8 mouse cellular contexts compared by ENCODE assay signal in the genomic region with DNA sequence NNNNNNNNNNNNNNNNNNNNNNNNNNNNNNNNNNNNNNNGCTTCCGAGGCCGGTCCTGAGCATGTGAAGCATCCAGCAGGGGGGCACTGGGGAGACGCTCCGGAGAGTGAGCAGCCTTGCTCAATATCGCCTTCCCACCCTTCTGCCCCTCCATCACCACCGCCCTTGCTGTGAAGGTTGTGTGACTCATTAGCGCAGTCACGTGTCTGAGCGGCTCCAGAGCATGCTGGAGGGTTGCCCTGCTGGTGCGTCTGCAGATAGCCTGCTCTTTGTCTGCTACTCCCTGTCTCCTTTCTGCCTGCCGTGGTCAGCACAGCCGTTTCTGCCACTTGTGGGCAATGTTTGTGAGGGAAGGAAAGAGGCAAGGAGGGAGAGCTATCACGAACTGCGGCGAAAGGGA. TPM values are rescaled to one million over a fixed set of nuclear protein-coding genes. Genes with fewer than 3 reads are reported as not detected.
DNase-seq lines count a peak whose midpoint lies in the region; ATAC-seq and TF ChIP-seq lines count a peak whose summit lies in the region.

No protein-coding gene starts in this region.

- no peak for TF ChIP-seq POLR2A in CH12.LX (IDR thresholded peaks at IDR 0.05; ENCODE audit: low read depth, low read length)

- peak overlapping the region; percentile 62 for H3K4me2 ChIP-seq in CH12.LX (ENCODE audit: insufficient read depth, low read depth, poor library complexity, severe bottlenecking)
- H3K4me2 ChIP-seq in forebrain, embryonic 14.5 days (ENCODE audit: low read length), result peak overlapping the region; percentile 65
- peak overlapping the region; percentile 54 for H3K4me2 ChIP-seq in liver, embryonic 16.5 days (ENCODE audit: low read depth, low read length)
- peak overlapping the region; percentile 62 for H3K4me2 ChIP-seq in neural tube, embryonic 12.5 days (replicated peaks)
- peak overlapping the region; percentile 44 for H3K4me2 ChIP-seq in stomach, postnatal 0 days (replicated peaks; ENCODE audit: low read depth)

- dilution Hi-C loops in CH12.LX (cut with MboI; ENCODE audit: extremely low pct_ligation_motif_present, extremely low pct_unique_long_range_greater_than_20kb, low sequenced_read_pairs), result no loop called here

- no peaks in the 10 kb centered on the region for H3K9me3 ChIP-seq in CH12.LX (replicated peaks; ENCODE audit: low read length)
- no peaks in the 10 kb centered on the region for H3K9me3 ChIP-seq in forebrain, embryonic 14.5 days (replicated peaks; ENCODE audit: control insufficient read depth, low read length)
- no peaks in the 10 kb centered on the region for H3K9me3 ChIP-seq in liver, embryonic 16.5 days (replicated peaks; ENCODE audit: control insufficient read depth, low read length)
- no peaks in the 10 kb centered on the region for H3K9me3 ChIP-seq in neural tube, embryonic 12.5 days
- H3K9me3 ChIP-seq in stomach, postnatal 0 days (ENCODE audit: control insufficient read depth, low read length), result no peaks in the 10 kb centered on the region

- no peaks in the 10 kb centered on the region for H3K36me3 ChIP-seq in CH12.LX (replicated peaks in 1 of 2; ENCODE audit: control insufficient read depth in 1 of 2, insufficient read depth in 1 of 2, low read length in 1 of 2)
- H3K36me3 ChIP-seq in forebrain, embryonic 14.5 days (ENCODE audit: control insufficient read depth, insufficient read depth, low read length), result no peaks in the 10 kb centered on the region
- H3K36me3 ChIP-seq in liver, embryonic 16.5 days (ENCODE audit: control insufficient read depth, insufficient read depth), result no peaks in the 10 kb centered on the region
- H3K36me3 ChIP-seq in neural tube, embryonic 12.5 days, result no peaks in the 10 kb centered on the region
- H3K36me3 ChIP-seq in stomach, postnatal 0 days (ENCODE audit: control insufficient read depth, insufficient read depth, low read length), result no peaks in the 10 kb centered on the region

- peaks cover 7% of the 10 kb centered on the region for H3K27me3 ChIP-seq in CH12.LX (replicated peaks)
- H3K27me3 ChIP-seq in forebrain, embryonic 14.5 days (replicated peaks; ENCODE audit: control insufficient read depth, insufficient read depth, low read length), result no peaks in the 10 kb centered on the region
- no peaks in the 10 kb centered on the region for H3K27me3 ChIP-seq in liver, embryonic 16.5 days (ENCODE audit: control insufficient read depth, insufficient read depth, low read depth, low read length)
- no peaks in the 10 kb centered on the region for H3K27me3 ChIP-seq in neural tube, embryonic 12.5 days (replicated peaks)
- H3K27me3 ChIP-seq in stomach, postnatal 0 days (ENCODE audit: control insufficient read depth, insufficient read depth, low read length), result no peaks in the 10 kb centered on the region

- no peak overlapping the region for H3K9ac ChIP-seq in CH12.LX (ENCODE audit: insufficient read depth, low read depth)
- peak overlapping the region; percentile 60 for H3K9ac ChIP-seq in forebrain, embryonic 14.5 days (ENCODE audit: low read length)
- H3K9ac ChIP-seq in liver, embryonic 16.5 days (ENCODE audit: low read depth, low read length), result no peak overlapping the region
- H3K9ac ChIP-seq in neural tube, embryonic 12.5 days, result peak overlapping the region; percentile 48
- H3K9ac ChIP-seq in stomach, postnatal 0 days (ENCODE audit: low read length), result 0 out of 2 replicates have a peak overlapping the region, but pooled peaks have one; percentile 55

- ATAC-seq in forebrain, embryonic 14.5 days, result peak; percentile 98
- peak; percentile 81 for ATAC-seq in liver, embryonic 16.5 days (ENCODE audit: low read depth)
- ATAC-seq in neural tube, embryonic 12.5 days (ENCODE audit: low FRiP score, low read depth), result peak; percentile 96
- peak; percentile 98 for ATAC-seq in stomach, postnatal 0 days (ENCODE audit: low FRiP score, low TSS enrichment)

- TF ChIP-seq RAD21 in CH12.LX (IDR thresholded peaks at IDR 0.05; ENCODE audit: low read depth, low read length), result peak; percentile 36

- H3K79me2 ChIP-seq in CH12.LX (replicated peaks; ENCODE audit: control insufficient read depth, extremely low read depth, insufficient read depth, poor library complexity, severe bottlenecking), result no peaks in the 10 kb centered on the region

- H3K27ac ChIP-seq in CH12.LX (ENCODE audit: insufficient read depth, low read depth), result no peak overlapping the region
- H3K27ac ChIP-seq in forebrain, embryonic 14.5 days (ENCODE audit: low read depth, low read length), result 0 out of 2 replicates have a peak overlapping the region, but pooled peaks have one; percentile 41
- no peak overlapping the region for H3K27ac ChIP-seq in liver, embryonic 16.5 days (ENCODE audit: low read length)
- no peak overlapping the region for H3K27ac ChIP-seq in neural tube, embryonic 12.5 days
- H3K27ac ChIP-seq in stomach, postnatal 0 days (replicated peaks), result peak overlapping the region; percentile 46; the same call in 1 of the 2 replicates

- 2% methylated on average over 14 of the region's 15 CpGs for WGBS in forebrain, embryonic 14.5 days
- WGBS in large intestine, adult 2 months, result under 1% methylated on average over 13 of the region's 15 CpGs
- WGBS in liver, embryonic 16.5 days (ENCODE audit: insufficient replicate concordance), result under 1% methylated on average over 14 of the region's 15 CpGs
- WGBS in neural tube, embryonic 12.5 days, result 2% methylated on average over 13 of the region's 15 CpGs
- WGBS in stomach, postnatal 0 days, result under 1% methylated on average over 13 of the region's 15 CpGs

- intact Hi-C loops in heart, postnatal 14 days (cut with DNase I), result no loop called here

- H3K4me3 ChIP-seq in CH12.LX (replicated peaks in 1 of 3; ENCODE audit: low read depth in 2 of 3, low read length in 2 of 3, poor library complexity in 1 of 3), result peak overlapping the region in 1 of 3 experiments; percentile 31
- peak overlapping the region; percentile 14 for H3K4me3 ChIP-seq in forebrain, embryonic 14.5 days (ENCODE audit: low read depth, low read length)
- no peak overlapping the region for H3K4me3 ChIP-seq in liver, embryonic 16.5 days (ENCODE audit: low read depth, low read length)
- H3K4me3 ChIP-seq in neural tube, embryonic 12.5 days, result 0 out of 2 replicates have a peak overlapping the region, but pooled peaks have one; percentile 12
- no peak overlapping the region for H3K4me3 ChIP-seq in stomach, postnatal 0 days (ENCODE audit: low read depth, low read length)

- no peak for TF ChIP-seq EP300 in CH12.LX (IDR thresholded peaks at IDR 0.05; ENCODE audit: low read length)
- no peak for TF ChIP-seq EP300 in stomach, postnatal 0 days (optimal IDR thresholded peaks at IDR 0.05)

- H3K4me1 ChIP-seq in CH12.LX (ENCODE audit: control insufficient read depth in 1 of 2, insufficient read depth in 2 of 2), result peaks cover 6 to 9% of the 10 kb centered on the region in 2 experiments
- H3K4me1 ChIP-seq in forebrain, embryonic 14.5 days (ENCODE audit: control insufficient read depth, insufficient read depth, low read length), result peaks cover 4% of the 10 kb centered on the region; the same call in 1 of the 2 replicates
- peaks cover 4% of the 10 kb centered on the region for H3K4me1 ChIP-seq in liver, embryonic 16.5 days (ENCODE audit: control insufficient read depth, low read depth, low read length)
- H3K4me1 ChIP-seq in neural tube, embryonic 12.5 days, result 0 out of 2 replicates have a peak, but pooled peaks cover 4% of the 10 kb centered on the region
- no peaks in the 10 kb centered on the region for H3K4me1 ChIP-seq in stomach, postnatal 0 days (replicated peaks; ENCODE audit: control insufficient read depth, insufficient read depth)

- DNase-seq in CH12.LX (ENCODE audit: extremely low read depth), result peak; percentile 91
- DNase-seq in c-Kit-positive CD71-positive TER-119-negative erythroid progenitor cells, embryonic 14.5 days (ENCODE audit: low read depth), result peak; percentile 82
- DNase-seq in forebrain, embryonic 14.5 days (ENCODE audit: low spot score), result peak; percentile 96
- peak; percentile 88 to 92 for DNase-seq in heart, postnatal 14 days
- DNase-seq in large intestine, adult 2 months (ENCODE audit: low read depth, low spot score), result peak; percentile 92
- peak; percentile 96 for DNase-seq in stomach, postnatal 0 days (ENCODE audit: low spot score)

- peak; percentile 15 to 62; a peak in 2 of 4 replicates for TF ChIP-seq CTCF in CH12.LX (conservative IDR thresholded peaks at IDR 0.05 in 1 of 2, IDR thresholded peaks at IDR 0.05 in 1 of 2; ENCODE audit: low read depth in 2 of 2, low read length in 2 of 2)
- TF ChIP-seq CTCF in stomach, postnatal 0 days (IDR thresholded peaks at IDR 0.05; ENCODE audit: low read depth), result peak; percentile 73

- in situ Hi-C loops in CH12.LX (cut with MboI; ENCODE audit: low pct_ligation_motif_present, low pct_unique_long_range_greater_than_20kb, low sequenced_read_pairs), result no loop called here

TF ChIP-seq in CH12.LX, 34 proteins besides CTCF, POLR2A, EP300 and RAD21 (continues in another document):
- TF ChIP-seq POLR2AphosphoS2 (IDR thresholded peaks at IDR 0.05; ENCODE audit: low read depth, low read length) (no peak), GABPA (IDR thresholded peaks at IDR 0.05; ENCODE audit: insufficient replicate concordance, low read depth, low read length) (no peak), TBP (conservative IDR thresholded peaks at IDR 0.05; ENCODE audit: low read depth, low read length) (no peak), USF2 (conservative IDR thresholded peaks at IDR 0.05; ENCODE audit: low read depth, low read length) (peak; percentile 59), MEF2A (IDR thresholded peaks at IDR 0.05; ENCODE audit: borderline replicate concordance, low read depth, low read length) (no peak), BHLHE40 (IDR thresholded peaks at IDR 0.05; ENCODE audit: low read depth, low read length) (peak; percentile 90), MAZ (IDR thresholded peaks at IDR 0.05; ENCODE audit: low read depth, low read length) (no peak), NRF1 (IDR thresholded peaks at IDR 0.05; ENCODE audit: low read depth, low read length) (0 out of 2 replicates have a peak, but pooled peaks have one; percentile 12), MAX (IDR thresholded peaks at IDR 0.05; ENCODE audit: low read length) (peak; percentile 87), ZNF384 (IDR thresholded peaks at IDR 0.05; ENCODE audit: low read depth, low read length) (no peak), KAT2A (IDR thresholded peaks at IDR 0.05; ENCODE audit: insufficient replicate concordance, low read length) (no peak), ZMIZ1 (IDR thresholded peaks at IDR 0.05; ENCODE audit: low read depth, low read length) (no peak)

RNA-seq across cellular contexts. Expression of gene Tlr5, which starts 28.4 kb away (rescaled TPM):
- total RNA-seq in CH12.LX (2012; rRNA removed), result not detected in 2 replicates
- not detected in 2 replicates for total RNA-seq in CH12.LX (2014; rRNA removed)
- polyA plus RNA-seq in CH12.LX (2012; ENCODE audit: insufficient read length, low read depth), result not detected in 2 replicates
- 0.11 and 0.26 TPM in 2 replicates for polyA plus RNA-seq in forebrain, embryonic 14.5 days (2014; fragmentation: Nextera tagmentation; extraction: Ambion mirVana)
- 1 to 10 TPM; 1.7 to 2.1 TPM for total RNA-seq in heart, postnatal 14 days (2021)
- polyA plus RNA-seq in large intestine, adult 2 months (2012; rRNA removed), result 0.90 and 1.0 TPM in 2 replicates
- polyA plus RNA-seq in liver, embryonic 16.5 days (2015; fragmentation: Nextera tagmentation; extraction: Ambion mirVana), result 1.1 and 1.2 TPM in 2 replicates
- polyA plus RNA-seq in neural tube, embryonic 12.5 days (2016; fragmentation: Nextera tagmentation; extraction: Ambion mirVana), result 0.47 and 0.69 TPM in 2 replicates
- 1.2 and 1.4 TPM in 2 replicates for polyA plus RNA-seq in stomach, postnatal 0 days (2015; fragmentation: Nextera tagmentation; extraction: Ambion mirVana)

Comparison
In these comparisons a context has a peak if more than half of its experiments do, and no peak if none do; other contexts are left out.
1. H3K27ac ChIP-seq: peak in forebrain, embryonic 14.5 days (single experiment) and stomach, postnatal 0 days (single experiment); none in CH12.LX (single experiment), liver, embryonic 16.5 days (single experiment) and neural tube, embryonic 12.5 days (single experiment).
2. H3K4me3 ChIP-seq: peak in forebrain, embryonic 14.5 days (single experiment) and neural tube, embryonic 12.5 days (single experiment); none in liver, embryonic 16.5 days (single experiment) and stomach, postnatal 0 days (single experiment).
3. H3K9ac ChIP-seq: peak in forebrain, embryonic 14.5 days (single experiment), neural tube, embryonic 12.5 days (single experiment) and stomach, postnatal 0 days (single experiment); none in CH12.LX (single experiment) and liver, embryonic 16.5 days (single experiment).
4. Peak in every context shown above with its lines, with median percentiles within 50 percentile points of each other: DNase-seq, H3K4me2 ChIP-seq and ATAC-seq.